Mouse (Mus musculus) liver, postnatal 0 days (tissue): Measurements from ENCODE around the gene Trim38. TPM values are rescaled to one million over a fixed set of nuclear protein-coding genes. Genes with fewer than 3 reads are reported as not detected.

ENCODE experiments used
- ATAC-seq: fragments of 200-750 bp; cut with Nextera tagmentation; 2 replicates; pipeline ENCODE4 v1.8.0; 2017; ENCODE audit warnings: mild to moderate bottlenecking, moderate library complexity
- DNase-seq: peaks from one replicate; pipeline ENCODE4 v3.0.0-alpha.2; 2016
- H3K27ac ChIP-seq: fragments of 300-500 bp; sonication (generic); 2 replicates; pipeline ENCODE4 v1.5.1; 2014; ENCODE audit warnings: antibody characterized with exemption, moderate library complexity, mild to moderate bottlenecking, low read depth
- H3K27me3 ChIP-seq: fragments of 300-500 bp; sonication (generic); 2 replicates; pipeline ENCODE4 v1.6.1; 2014; ENCODE audit warnings: low read length, control low read depth, mixed read lengths; ENCODE audit not compliant: insufficient read depth
- H3K36me3 ChIP-seq: fragments of 300-500 bp; sonication (generic); replicated peaks from 2 replicates; pipeline ENCODE4 v1.6.1; 2014; ENCODE audit warnings: mild to moderate bottlenecking, control low read depth, low read length, moderate library complexity, mixed read lengths; ENCODE audit not compliant: insufficient read depth
- H3K4me1 ChIP-seq: fragments of 300-500 bp; sonication (generic); 2 replicates; pipeline ENCODE4 v1.6.1; 2014; ENCODE audit warnings: antibody characterized with exemption, mild to moderate bottlenecking, control low read depth; ENCODE audit not compliant: insufficient read depth
- H3K4me2 ChIP-seq: fragments of 300-500 bp; sonication (generic); 2 replicates; pipeline ENCODE4 v1.6.1; 2014; ENCODE audit warnings: low read depth, mild to moderate bottlenecking, low read length, moderate library complexity, mixed read lengths
- H3K4me3 ChIP-seq: fragments of 300-500 bp; sonication (generic); 2 replicates; pipeline ENCODE4 v1.5.1; 2014; ENCODE audit warnings: low read depth, low read length
- H3K9ac ChIP-seq: fragments of 300-500 bp; sonication (generic); replicated peaks from 2 replicates; pipeline ENCODE4 v1.6.1; 2014; ENCODE audit warnings: mild to moderate bottlenecking, moderate library complexity
- H3K9me3 ChIP-seq: fragments of 300-500 bp; sonication (generic); 2 replicates; pipeline ENCODE4 v1.6.1; 2016; ENCODE audit warnings: mild to moderate bottlenecking, control low read depth, low read length, mixed read lengths
- CTCF ChIP-seq: sonication (generic); IDR thresholded peaks from 2 replicates; pipeline ENCODE4 v1.5.1; 2016; ENCODE audit warnings: antibody characterized with exemption, low read depth
- EP300 ChIP-seq: IDR thresholded peaks from 2 replicates; pipeline ENCODE4 v1.6.1; 2016; ENCODE audit warnings: antibody characterized with exemption, low read depth, mild to moderate bottlenecking
- WGBS: fragments of 180-500 bp; shearing (Covaris S2); extraction: QIAGEN DNeasy Blood & Tissue Kit; methylation state at CpG from one replicate; pipeline ENCODE4 v1.1.7; 2014; ENCODE audit not compliant: insufficient replicate concordance; 5-methylcytosine and 5-hydroxymethylcytosine counted together
- polyA plus RNA-seq: library from polyadenylated mRNA; unstranded; fragments of >200 nt; fragmentation: Nextera tagmentation; extraction: Ambion mirVana; gene quantifications from 2 replicates; pipeline ENCODE4 v1.2.1, GENCODE M21; 2015

Gene Trim38
- polyA plus RNA-seq, 1 experiment from 2014 or later: not detected

GRCm38 (mm10) chr13:23740256-23740840 lies 29.4 kb upstream of the Trim38 start:
- Histone ChIP-seq H3K4me1 (peaks cover 5% of the 10 kb centered on the region; the same call in 1 of the 2 replicates), H3K4me3 (peak overlapping the region; percentile 72), H3K9ac (peak overlapping the region; percentile 99), H3K27ac (peak overlapping the region; percentile 100), H3K27me3 (no peaks in the 10 kb centered on the region), H3K36me3 (no peaks in the 10 kb centered on the region), H3K9me3 (no peaks in the 10 kb centered on the region), H3K4me2 (peak overlapping the region; percentile 86)
- no peak for DNase-seq
- ATAC-seq: peak; percentile 2
- TF ChIP-seq EP300 (no peak), CTCF (no peak)
- WGBS: 26% methylated on average over 13 of the region's 13 CpGs

DNA sequence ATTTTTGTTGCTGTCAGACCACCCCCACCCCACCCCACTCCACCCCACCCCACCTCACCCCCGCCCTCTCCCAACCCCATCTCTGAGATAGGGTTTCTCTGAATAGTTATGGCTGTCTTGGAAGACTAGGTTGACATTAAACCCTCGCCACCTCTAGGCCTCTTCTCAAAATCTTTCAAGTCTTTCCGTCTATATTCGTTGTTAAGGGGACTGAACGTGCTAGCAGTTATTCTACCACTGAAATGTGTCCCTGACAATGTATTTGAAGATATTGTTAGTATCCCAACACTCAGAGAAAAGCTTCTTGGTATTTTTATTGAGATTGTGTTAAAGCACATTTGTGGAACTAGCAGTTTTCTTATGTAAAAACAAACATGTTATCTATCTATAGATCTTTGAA lies 28.8 kb upstream of the Trim38 start:
- ATAC-seq (no peak), DNase-seq (no peak)
- Histone ChIP-seq H3K27ac (peak overlapping the region; percentile 100), H3K36me3 (no peaks in the 10 kb centered on the region), H3K4me1 (peaks cover 5% of the 10 kb centered on the region; the same call in 1 of the 2 replicates), H3K9me3 (no peaks in the 10 kb centered on the region), H3K9ac (peak overlapping the region; percentile 99), H3K4me3 (peak overlapping the region; percentile 72), H3K4me2 (peak overlapping the region; percentile 86), H3K27me3 (no peaks in the 10 kb centered on the region)
- WGBS: 49% methylated on average over 5 of the region's 5 CpGs
- TF ChIP-seq EP300 (no peak), CTCF (no peak)

DNA sequence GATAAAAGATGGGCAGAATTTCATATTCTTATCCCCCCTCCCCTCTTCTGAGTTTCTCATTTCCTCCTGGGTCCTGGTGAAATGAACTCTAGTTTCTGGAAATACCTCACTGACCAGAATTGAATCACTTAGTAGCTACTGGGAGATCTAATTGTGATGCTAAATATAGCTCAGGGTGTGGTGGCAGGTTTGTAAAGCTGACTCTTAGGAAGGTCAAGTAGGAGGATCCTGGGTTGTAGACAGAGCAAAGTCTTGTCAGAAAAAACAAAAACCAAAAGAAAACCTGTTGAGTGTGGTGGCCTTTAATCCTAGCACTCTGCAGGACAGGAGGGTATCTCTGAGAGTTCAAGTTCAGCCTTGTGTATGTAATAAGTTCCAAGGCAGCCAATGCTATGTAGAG lies 27.7 kb upstream of the Trim38 start:
- DNase-seq: no peak

GRCm38 (mm10) chr13:23743215-23743614 lies 26.5 kb upstream of the Trim38 start:
- ATAC-seq: no peak
- Histone ChIP-seq H3K9ac (no peak overlapping the region), H3K4me3 (peak overlapping the region; percentile 13; the same call in 1 of the 2 replicates), H3K27me3 (no peaks in the 10 kb centered on the region), H3K9me3 (no peaks in the 10 kb centered on the region), H3K4me1 (peaks cover 5% of the 10 kb centered on the region), H3K4me2 (peak overlapping the region; percentile 46; the same call in 1 of the 2 replicates), H3K36me3 (no peaks in the 10 kb centered on the region), H3K27ac (peak overlapping the region; percentile 66)
- 85% methylated on average over 5 of the region's 5 CpGs for WGBS
- DNase-seq: no peak
- TF ChIP-seq CTCF (no peak), EP300 (no peak)

More for the DNA sequence above, 27.7 kb upstream of the Trim38 start:
- no peak overlapping the region; the same call in 1 of the 2 replicates for H3K9ac ChIP-seq
- H3K27ac ChIP-seq: peak overlapping the region; percentile 36
- no peaks in the 10 kb centered on the region for H3K27me3 ChIP-seq
- H3K4me2 ChIP-seq: peak overlapping the region; percentile 52
- TF ChIP-seq CTCF (no peak), EP300 (no peak)
- H3K4me1 ChIP-seq: peaks cover 5% of the 10 kb centered on the region; the same call in 1 of the 2 replicates
- ATAC-seq: no peak
- H3K9me3 ChIP-seq: no peaks in the 10 kb centered on the region
- H3K4me3 ChIP-seq: peak overlapping the region; percentile 1; the same call in 1 of the 2 replicates
- no peaks in the 10 kb centered on the region for H3K36me3 ChIP-seq

DNA sequence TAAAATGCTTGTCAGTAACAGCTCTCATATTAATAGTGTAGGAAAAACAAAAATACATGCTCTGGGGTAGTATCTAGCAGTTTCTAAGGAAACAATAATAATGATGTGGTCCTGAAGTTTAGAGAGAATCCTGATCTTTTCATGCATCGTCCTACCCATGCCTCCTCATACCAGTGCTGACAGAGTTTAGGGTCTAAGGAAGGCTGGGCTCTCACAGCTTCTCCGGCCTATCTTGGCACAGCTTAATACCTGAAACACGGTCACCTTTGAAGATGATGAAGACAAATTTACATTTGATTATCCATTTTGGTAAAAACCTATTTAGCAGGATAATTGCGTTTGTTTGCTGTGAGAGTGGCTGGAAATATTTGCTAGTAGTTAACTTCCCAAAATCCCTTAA lies 25.8 kb upstream of the Trim38 start:
- H3K27me3 ChIP-seq: no peaks in the 10 kb centered on the region
- ATAC-seq (no peak), DNase-seq (no peak)
- 56% methylated on average over 4 of the region's 4 CpGs for WGBS
- no peak for TF ChIP-seq EP300
- no peak for TF ChIP-seq CTCF
- H3K36me3 ChIP-seq: no peaks in the 10 kb centered on the region
- H3K4me2 ChIP-seq: peak overlapping the region; percentile 65
- H3K9ac ChIP-seq: peak overlapping the region; percentile 53
- H3K27ac ChIP-seq: peak overlapping the region; percentile 99
- no peaks in the 10 kb centered on the region for H3K9me3 ChIP-seq
- peak overlapping the region; percentile 51 for H3K4me3 ChIP-seq
- peaks cover 10% of the 10 kb centered on the region for H3K4me1 ChIP-seq

GRCm38 (mm10) chr13:23744421-23745380 lies 25.0 kb upstream of the Trim38 start:
- Histone ChIP-seq H3K4me3 (peak overlapping the region; percentile 51), H3K36me3 (no peaks in the 10 kb centered on the region), H3K9me3 (no peaks in the 10 kb centered on the region), H3K9ac (peak overlapping the region; percentile 53), H3K4me1 (peaks cover 10% of the 10 kb centered on the region), H3K4me2 (peak overlapping the region; percentile 65), H3K27ac (peak overlapping the region; percentile 99), H3K27me3 (no peaks in the 10 kb centered on the region)
- 3% methylated on average over 13 of the region's 36 CpGs for WGBS
- DNase-seq (no peak), ATAC-seq (no peak)
- TF ChIP-seq EP300: peak; percentile 10; the same call in 1 of the 2 replicates
- no peak for TF ChIP-seq CTCF
